Mouse (Mus musculus) stomach, postnatal 0 days (tissue): ENCODE data around the gene Olfr137. TPM values are rescaled to one million over a fixed set of nuclear protein-coding genes. Genes with fewer than 3 reads are reported as not detected.

Experiments used
- ATAC-seq: fragments of 200-750 bp; cut with Nextera tagmentation; 2 replicates; pipeline ENCODE4 v1.8.0; 2017; ENCODE audit not compliant: low FRiP score, low TSS enrichment
- DNase-seq: peaks from one replicate; pipeline ENCODE4 v3.0.0-alpha.2; 2016; ENCODE audit warnings: low spot score
- H3K27ac ChIP-seq: fragments of 300-500 bp; sonication (generic); replicated peaks from 2 replicates; pipeline ENCODE4 v1.5.1; 2014; ENCODE audit warnings: mild to moderate bottlenecking, control low read depth
- H3K27me3 ChIP-seq: fragments of 300-500 bp; sonication (generic); 2 replicates; pipeline ENCODE4 v1.6.1; 2014; ENCODE audit warnings: low read length; ENCODE audit not compliant: control insufficient read depth, insufficient read depth
- H3K36me3 ChIP-seq: fragments of 300-500 bp; sonication (generic); 2 replicates; pipeline ENCODE4 v1.6.1; 2014; ENCODE audit warnings: low read length, mixed read lengths; ENCODE audit not compliant: control insufficient read depth, insufficient read depth
- H3K4me1 ChIP-seq: fragments of 300-500 bp; sonication (generic); replicated peaks from 2 replicates; pipeline ENCODE4 v1.6.1; 2014; ENCODE audit warnings: antibody characterized with exemption; ENCODE audit not compliant: control insufficient read depth, insufficient read depth
- H3K4me2 ChIP-seq: fragments of 300-500 bp; sonication (generic); replicated peaks from 2 replicates; pipeline ENCODE4 v1.6.1; 2014; ENCODE audit warnings: low read depth, mild to moderate bottlenecking, control low read depth, moderate library complexity
- H3K4me3 ChIP-seq: fragments of 300-500 bp; sonication (generic); 2 replicates; pipeline ENCODE4 v1.5.1; 2014; ENCODE audit warnings: low read depth, low read length, control low read depth
- H3K9ac ChIP-seq: fragments of 300-500 bp; sonication (generic); 2 replicates; pipeline ENCODE4 v1.6.1; 2014; ENCODE audit warnings: mild to moderate bottlenecking, low read length, control low read depth, mixed read lengths
- H3K9me3 ChIP-seq: fragments of 300-500 bp; sonication (generic); 2 replicates; pipeline ENCODE4 v1.6.1; 2016; ENCODE audit warnings: low read length; ENCODE audit not compliant: control insufficient read depth
- CTCF ChIP-seq: IDR thresholded peaks from 2 replicates; pipeline ENCODE4 v1.5.1; 2016; ENCODE audit warnings: antibody characterized with exemption, low read depth, mild to moderate bottlenecking, moderate library complexity
- EP300 ChIP-seq: optimal IDR thresholded peaks from 2 replicates; pipeline ENCODE3; 2016; ENCODE audit warnings: antibody characterized with exemption
- WGBS: fragments of 180-500 bp; shearing (Covaris S2); extraction: QIAGEN DNeasy Blood & Tissue Kit; methylation state at CpG from one replicate; pipeline ENCODE4 v1.1.7; 2014; 5-methylcytosine and 5-hydroxymethylcytosine counted together
- polyA plus RNA-seq: library from polyadenylated mRNA; unstranded; fragments of >200 nt; fragmentation: Nextera tagmentation; extraction: Ambion mirVana; gene quantifications from 2 replicates; pipeline ENCODE4 v1.2.1, GENCODE M21; 2015

The Olfr137 gene
- polyA plus RNA-seq = not detected in 2 replicates

GRCm38 (mm10) chr17:38307470-38307869 lies at the start of gene Olfr137:
Olfr137 (minus strand) TSS chr17:38307570.
- ATAC-seq (no peak), DNase-seq (no peak)
- H3K4me3 ChIP-seq = no peak within 1 kb of the TSS
- no peak within 1 kb of the TSS for H3K9ac ChIP-seq
- TF ChIP-seq CTCF (no peak), EP300 (no peak)
- H3K4me2 ChIP-seq = no peak within 1 kb of the TSS
- no peak within 1 kb of the TSS for H3K27ac ChIP-seq
- H3K4me1 ChIP-seq = no peaks in the 10 kb centered on the region
- no peaks in the 10 kb centered on the region for H3K36me3 ChIP-seq
- no peaks in the 10 kb centered on the region for H3K9me3 ChIP-seq
- no peaks in the 10 kb centered on the region for H3K27me3 ChIP-seq

GRCm38 (mm10) chr17:38329531-38329930 lies 22.2 kb upstream of the Olfr137 start, which contains the start of gene Olfr136:
Olfr136 (plus strand) TSS chr17:38329831.
- Histone ChIP-seq H3K9me3 (no peaks in the 10 kb centered on the region), H3K27me3 (no peaks in the 10 kb centered on the region), H3K4me3 (no peak within 1 kb of the TSS), H3K9ac (no peak within 1 kb of the TSS), H3K4me2 (no peak within 1 kb of the TSS), H3K36me3 (no peaks in the 10 kb centered on the region), H3K27ac (no peak within 1 kb of the TSS), H3K4me1 (no peaks in the 10 kb centered on the region)
- TF ChIP-seq EP300 = no peak
- no peak for TF ChIP-seq CTCF
- ATAC-seq (no peak), DNase-seq (no peak)

GRCm38 (mm10) chr17:38260735-38261134 lies 46.6 kb downstream of the Olfr137 start, which contains the start of gene Olfr138:
Olfr138 (plus strand) TSS chr17:38261035.
- no peak within 1 kb of the TSS for H3K27ac ChIP-seq
- WGBS = 60% methylated on average over 1 of the region's 1 CpGs
- TF ChIP-seq CTCF (no peak), EP300 (no peak)
- no peaks in the 10 kb centered on the region for H3K9me3 ChIP-seq
- no peaks in the 10 kb centered on the region for H3K36me3 ChIP-seq
- H3K4me2 ChIP-seq = no peak within 1 kb of the TSS
- ATAC-seq (no peak), DNase-seq (no peak)
- no peak within 1 kb of the TSS for H3K9ac ChIP-seq
- H3K4me3 ChIP-seq = no peak within 1 kb of the TSS
- no peaks in the 10 kb centered on the region for H3K27me3 ChIP-seq
- H3K4me1 ChIP-seq = no peaks in the 10 kb centered on the region

Other genes starting within 250 kb of the Olfr137 start
- gene Olfr129, start 247.5 kb downstream of the Olfr137 start, polyA plus RNA-seq = not detected in 2 replicates
- gene Olfr130, start 243.6 kb downstream of the Olfr137 start, polyA plus RNA-seq = not detected in 2 replicates
- not detected in 2 replicates for gene Olfr131, start 218.9 kb downstream of the Olfr137 start, polyA plus RNA-seq
- not detected in 2 replicates for gene Olfr132, start 173.0 kb downstream of the Olfr137 start, polyA plus RNA-seq
- gene Olfr133, start 162.3 kb downstream of the Olfr137 start, polyA plus RNA-seq = not detected in 2 replicates
- gene Olfr134, start 136.2 kb downstream of the Olfr137 start, polyA plus RNA-seq = not detected in 2 replicates
- gene Olfr135, start 103.2 kb downstream of the Olfr137 start, polyA plus RNA-seq = not detected in 2 replicates
- not detected in 2 replicates for gene Olfr138, start 46.5 kb downstream of the Olfr137 start, polyA plus RNA-seq
- not detected in 2 replicates for gene Olfr136, start 22.3 kb upstream of the Olfr137 start, polyA plus RNA-seq
- gene Esp36, start 112.6 kb upstream of the Olfr137 start, polyA plus RNA-seq = not detected in 2 replicates
- gene Esp34, start 246.6 kb upstream of the Olfr137 start, polyA plus RNA-seq = not detected in 2 replicates